Mouse (Mus musculus) adrenal gland, adult (tissue): ENCODE measurements around the gene Haus3.

Experiments used
- DNase-seq, 2 experiments: peaks; one replicate each; pipeline ENCODE4 v3.0.0; 2022 to 2023; ENCODE audit warnings: low spot score in 1 of 2; ENCODE audit not compliant: inconsistent age in 2 of 2

Haus3 gene

DNA sequence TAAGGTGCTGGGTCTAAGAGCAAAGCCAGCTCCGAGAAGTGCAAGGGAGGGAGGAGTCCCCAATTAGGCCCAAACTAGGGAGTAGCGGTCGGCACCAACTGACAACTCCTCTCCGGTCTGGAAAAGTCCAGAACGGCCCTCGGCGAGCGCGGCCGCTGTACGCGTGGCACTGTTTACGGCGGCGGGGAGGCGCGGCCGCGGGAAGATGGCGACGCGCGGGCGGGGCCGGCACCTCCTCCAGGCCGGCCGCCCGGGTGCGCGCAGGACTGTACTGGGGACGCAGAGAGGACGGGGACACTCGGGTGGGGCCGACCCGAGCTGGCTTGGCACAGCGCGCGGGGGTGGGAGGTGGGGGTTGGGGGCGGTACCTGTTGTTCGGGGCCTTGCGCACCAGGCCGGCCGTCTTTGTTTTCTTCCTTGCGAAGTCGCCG, 17.6 kb upstream of the Haus3 start:
- DNase-seq, result peak; percentile 79 to 89

- peak in 1 of 2 experiments; percentile 32 for DNase-seq
Observed at GRCm38 (mm10) chr5:34186391-34186790, 17.1 kb upstream of the Haus3 start.

DNA sequence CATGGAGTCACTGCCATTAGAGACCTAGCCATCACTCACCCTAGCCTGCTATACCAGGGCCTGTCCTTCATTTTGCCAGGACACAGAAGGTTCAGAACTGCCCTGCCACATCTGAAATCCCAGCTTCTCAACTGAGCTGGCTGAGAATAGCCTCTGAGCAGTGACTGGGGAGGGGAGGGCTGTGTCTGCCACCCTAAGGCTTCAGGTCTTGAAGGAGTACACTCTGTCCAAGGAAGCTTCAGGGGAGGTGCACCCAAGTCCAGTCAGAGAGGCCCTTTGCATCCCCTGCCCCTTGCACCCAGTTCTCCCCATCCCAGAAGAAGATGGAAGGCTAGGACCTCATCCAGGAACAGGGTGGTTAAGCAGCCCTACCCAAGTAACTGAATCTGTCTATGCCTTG, 16.5 kb upstream of the Haus3 start:
- DNase-seq, result peak in 1 of 2 experiments; percentile 18

- DNase-seq, result peak in 1 of 2 experiments; percentile 7
Observed at GRCm38 (mm10) chr5:34185051-34185580, 15.8 kb upstream of the Haus3 start.

DNA sequence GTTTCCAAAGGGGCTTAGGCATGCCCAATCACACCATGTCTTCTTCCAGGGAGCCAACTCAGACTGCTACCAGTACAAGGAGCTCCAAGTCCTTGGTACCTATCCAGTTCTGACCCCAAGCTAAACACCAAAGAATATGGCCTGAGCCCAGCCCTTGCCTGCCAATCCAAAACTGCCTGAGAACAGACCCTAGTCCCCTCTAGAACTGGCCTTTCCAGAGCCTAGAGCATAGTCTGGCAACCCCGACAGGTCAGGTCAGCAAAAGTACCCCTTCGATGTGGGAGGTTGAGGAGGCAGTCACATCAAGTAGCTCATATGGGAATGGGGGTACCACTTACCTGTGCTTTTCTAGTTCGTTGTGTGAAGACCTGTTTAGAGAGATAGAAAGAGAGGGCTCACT, 14.6 kb upstream of the Haus3 start:
- peak in 1 of 2 experiments; percentile 5 for DNase-seq

- peak; percentile 76 to 79 for DNase-seq
Observed at GRCm38 (mm10) chr5:34183156-34183880, 14.0 kb upstream of the Haus3 start.

GRCm38 (mm10) chr5:34182486-34182885, 13.2 kb upstream of the Haus3 start:
- DNase-seq, result peak; percentile 48 to 73

DNA sequence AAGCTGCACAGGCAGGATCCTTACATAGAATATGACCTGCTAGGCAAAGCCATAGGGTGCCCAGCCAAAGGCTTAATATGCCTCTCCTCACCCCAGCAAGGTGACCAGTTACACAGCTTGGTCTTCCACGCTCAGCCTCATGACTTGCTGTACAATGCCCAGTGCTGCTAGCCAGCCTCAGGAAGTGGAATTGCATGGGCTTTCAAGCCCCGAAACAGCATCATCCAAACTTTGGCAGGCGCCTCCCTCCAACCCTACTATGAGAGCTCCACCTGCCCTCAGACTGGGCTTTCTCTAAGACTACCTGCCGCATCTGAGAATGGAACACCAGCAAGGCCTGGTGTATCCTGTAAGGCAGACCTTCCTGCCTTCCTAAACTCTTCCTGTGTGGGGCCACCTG, 8.5 kb upstream of the Haus3 start:
- DNase-seq, result peak in 1 of 2 experiments; percentile 21

GRCm38 (mm10) chr5:34177091-34177490, 7.8 kb upstream of the Haus3 start:
- DNase-seq, result peak; percentile 16 to 67

DNA sequence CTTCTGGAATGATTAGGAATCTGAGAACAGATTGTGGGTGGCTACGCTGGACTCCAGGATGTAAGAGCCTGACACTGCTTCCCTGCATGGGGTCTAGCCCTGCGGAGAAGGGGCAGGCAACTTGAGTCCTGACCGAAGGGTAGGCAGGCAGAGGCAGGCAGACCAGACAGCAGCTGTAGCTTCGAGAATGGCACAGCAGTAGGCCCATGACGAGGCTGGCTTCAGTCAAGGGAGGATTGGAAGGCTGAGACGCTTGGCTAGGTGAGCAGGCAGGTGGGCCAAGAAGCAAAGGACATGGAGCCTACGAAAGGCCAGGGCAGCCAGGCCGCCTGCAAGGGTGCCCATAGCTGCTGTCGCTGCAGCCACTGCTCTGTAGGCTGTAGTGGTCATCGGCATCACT, 7.4 kb upstream of the Haus3 start:
- peak in 1 of 2 experiments; percentile 9 for DNase-seq

DNA sequence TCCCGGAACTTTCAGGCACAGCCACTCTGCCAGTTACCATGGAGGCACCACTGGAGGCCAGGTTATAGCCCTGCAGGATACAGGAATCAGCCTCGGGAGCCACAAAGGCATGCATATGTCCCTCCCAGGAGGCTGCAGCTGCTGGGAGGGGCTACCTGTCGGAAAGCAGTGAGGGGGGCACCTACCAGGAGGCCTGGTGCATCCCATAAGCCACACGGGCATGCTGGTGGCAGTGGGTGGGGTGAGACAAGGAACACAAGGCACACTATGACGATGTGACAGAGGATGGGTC, 6.0 kb upstream of the Haus3 start:
- peak; percentile 6 to 22 for DNase-seq

DNA sequence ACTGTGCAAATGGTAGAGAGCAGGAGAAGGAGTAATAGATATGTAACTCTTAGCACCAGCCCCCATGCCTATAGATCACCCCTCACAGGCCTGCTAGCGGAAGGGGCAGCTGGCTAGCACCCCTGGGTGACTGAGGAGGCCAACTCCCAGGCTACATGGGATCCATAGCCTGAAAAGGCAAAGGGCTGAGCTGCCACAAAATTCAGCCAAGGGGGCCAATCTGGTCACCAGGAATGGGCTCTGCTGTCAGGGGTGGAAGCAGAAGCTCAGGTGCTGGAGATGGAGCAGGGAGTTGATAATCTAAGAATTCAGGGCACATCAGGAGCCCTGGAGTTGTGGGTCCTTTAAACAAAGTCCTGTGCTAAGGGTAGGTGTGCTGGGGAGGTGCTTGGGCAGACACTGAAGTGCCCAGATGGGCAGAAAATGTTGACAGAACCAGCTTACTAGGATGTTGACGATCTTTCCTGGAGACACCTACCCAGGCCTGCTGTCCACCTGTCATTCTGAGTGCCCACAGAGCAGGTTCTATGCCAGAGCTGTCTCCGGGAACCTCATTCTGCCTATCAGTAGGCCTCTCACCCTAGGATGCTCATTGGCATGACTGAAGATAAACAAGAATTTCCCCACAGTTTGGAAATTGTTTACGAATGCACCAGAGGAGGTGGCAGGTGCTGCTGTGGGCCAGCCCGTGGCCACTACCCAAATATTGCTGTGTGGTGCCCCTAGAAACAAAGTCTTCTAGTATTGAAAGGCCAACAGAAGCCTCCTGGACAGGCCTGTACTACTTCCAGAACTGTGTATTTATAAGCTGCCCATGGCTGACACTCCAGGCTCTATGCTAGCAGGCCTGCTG, 5.4 kb upstream of the Haus3 start:
- DNase-seq, result peak; percentile 3 to 28

GRCm38 (mm10) chr5:34174021-34174420, 4.7 kb upstream of the Haus3 start:
- DNase-seq, result peak; percentile 11 to 25

DNA sequence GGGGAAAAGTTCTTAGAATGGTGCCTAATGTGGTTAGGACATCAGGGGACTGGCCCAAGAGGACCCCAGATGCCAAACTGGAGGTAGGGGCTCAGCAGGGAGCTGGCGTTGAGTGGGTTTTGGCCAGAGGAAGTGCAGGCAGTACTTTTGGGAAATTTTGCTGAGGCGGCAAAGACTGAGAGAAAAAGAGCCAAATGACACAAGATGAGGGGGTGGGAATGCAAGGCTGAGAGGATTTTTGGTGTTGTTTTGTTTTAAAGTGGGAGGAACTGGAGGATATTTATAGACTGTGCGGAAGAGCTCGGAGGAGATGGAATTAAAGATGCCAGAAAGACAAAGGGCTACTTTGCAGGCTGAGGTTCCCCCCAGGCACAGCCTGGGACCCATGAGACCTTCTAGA, 1.4 kb upstream of the Haus3 start:
- DNase-seq, result peak; percentile 34 to 55

DNA sequence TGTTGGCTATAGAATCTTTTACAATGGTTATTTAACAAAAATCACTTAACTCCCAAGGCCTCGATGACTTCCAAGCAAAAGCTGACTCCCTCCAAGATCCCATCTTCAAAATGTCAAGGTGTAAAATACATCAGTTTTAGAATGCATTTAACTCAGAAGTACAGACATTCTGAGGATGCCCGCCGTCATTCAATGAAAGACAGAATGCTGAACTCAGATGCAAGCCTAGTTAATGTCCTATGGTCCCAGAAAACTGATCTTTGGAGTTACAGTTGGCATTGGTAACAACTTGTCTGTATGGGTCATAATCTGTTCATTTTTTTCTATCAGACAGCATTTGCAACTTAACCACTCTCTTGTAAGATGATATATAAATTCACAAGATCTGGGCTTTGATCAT, 627 bp upstream of the Haus3 start:
- DNase-seq, result no peak

- DNase-seq, result peak in 1 of 2 experiments; percentile 16
Observed at GRCm38 (mm10) chr5:34167857-34168256, 1.5 kb downstream of the Haus3 start.

GRCm38 (mm10) chr5:34165793-34166192, 3.5 kb downstream of the Haus3 start:
- no peak for DNase-seq

- DNase-seq, result no peak
Observed at GRCm38 (mm10) chr5:34148476-34148875, 20.9 kb downstream of the Haus3 start.

GRCm38 (mm10) chr5:34147554-34147953, 21.8 kb downstream of the Haus3 start:
- DNase-seq, result no peak

GRCm38 (mm10) chr5:34139751-34140150, 29.6 kb downstream of the Haus3 start:
- peak; percentile 10 to 61 for DNase-seq

- DNase-seq, result no peak
Observed at GRCm38 (mm10) chr5:34132731-34133130, 36.6 kb downstream of the Haus3 start.

GRCm38 (mm10) chr5:34124131-34124530, 45.2 kb downstream of the Haus3 start:
- no peak for DNase-seq
